Mouse (Mus musculus) MEL-GATA-1-ER (cell line): Measurements from ENCODE around the gene Als2cl.

ENCODE experiments used
- DNase-seq: peaks from one replicate; pipeline ENCODE4 v3.0.0-alpha.2; 2012; ENCODE audit warnings: low read depth; ENCODE audit errors: extremely low read depth

The Als2cl gene

GRCm38 (mm10) chr9:110879998-110880561, 410 bp downstream of the Als2cl start, which contains the start of gene Tmie:
TSS of gene Tmie (minus strand) at chr9:110880113.
- no peak for DNase-seq

DNA sequence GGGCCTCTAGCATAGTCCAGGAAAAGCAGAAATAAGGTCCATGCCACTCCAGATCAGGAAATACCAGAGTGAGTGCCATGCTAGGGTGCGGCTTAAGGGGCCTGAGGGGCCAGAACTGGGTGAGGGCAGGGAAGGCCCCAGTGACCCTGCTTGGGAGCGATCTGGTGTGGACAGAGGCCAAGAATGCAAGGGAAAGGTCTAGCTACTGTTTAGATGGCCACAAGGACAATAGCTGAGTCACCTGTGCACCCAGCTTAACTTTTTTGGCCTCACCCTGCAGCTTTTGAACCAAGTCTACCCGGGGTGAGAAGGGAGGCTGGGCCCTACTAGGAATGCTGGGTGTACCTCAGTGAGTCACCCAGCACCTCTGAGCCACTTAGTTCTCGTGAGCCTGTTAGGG, 1.1 kb downstream of the Als2cl start:
- DNase-seq = no peak

DNA sequence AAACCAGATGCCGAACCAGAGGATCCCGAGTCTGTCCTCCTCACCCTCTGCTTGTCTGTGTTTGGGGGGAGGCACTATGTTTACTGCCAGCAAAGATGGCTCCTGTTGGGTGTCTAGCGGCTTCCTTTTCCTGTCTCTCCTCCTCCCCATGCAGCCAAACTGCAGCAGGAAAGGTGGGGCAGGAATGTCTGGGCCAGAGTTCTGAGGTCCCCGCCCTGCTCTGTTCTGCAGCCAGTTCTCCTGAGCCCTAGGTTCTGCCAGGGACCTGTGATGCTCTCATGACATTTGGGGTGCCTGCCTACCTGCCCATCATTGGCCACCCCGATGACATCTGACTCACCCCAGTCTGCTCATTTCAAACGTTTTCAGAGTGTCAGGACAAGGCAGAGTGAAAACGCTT, 2.3 kb downstream of the Als2cl start:
- no peak for DNase-seq

- DNase-seq = no peak
These were observed 8.0 kb downstream of the Als2cl start for GRCm38 (mm10) chr9:110887388-110888303.

DNA sequence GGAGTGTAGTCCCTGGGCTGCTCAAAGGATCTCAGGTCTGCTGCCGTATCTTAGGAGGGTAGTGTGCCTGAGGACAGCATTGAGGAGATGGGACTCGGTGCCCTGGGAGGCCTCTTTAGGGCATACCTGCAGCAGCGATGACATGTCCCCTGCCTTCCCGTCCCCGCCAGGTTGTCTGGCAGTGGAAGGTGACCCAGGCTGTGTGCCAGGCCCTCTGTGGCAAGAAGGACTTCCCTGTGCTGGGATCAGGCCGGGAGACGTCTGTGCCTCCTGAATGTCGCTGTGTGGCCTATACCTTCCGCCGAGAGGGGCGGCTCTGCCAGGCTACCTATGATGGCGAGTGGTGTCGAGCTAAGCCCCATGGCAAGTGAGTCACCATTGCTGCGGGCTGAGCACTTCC, 9.3 kb downstream of the Als2cl start:
- no peak for DNase-seq

GRCm38 (mm10) chr9:110890026-110890783, 10.5 kb downstream of the Als2cl start:
- DNase-seq = no peak

DNA sequence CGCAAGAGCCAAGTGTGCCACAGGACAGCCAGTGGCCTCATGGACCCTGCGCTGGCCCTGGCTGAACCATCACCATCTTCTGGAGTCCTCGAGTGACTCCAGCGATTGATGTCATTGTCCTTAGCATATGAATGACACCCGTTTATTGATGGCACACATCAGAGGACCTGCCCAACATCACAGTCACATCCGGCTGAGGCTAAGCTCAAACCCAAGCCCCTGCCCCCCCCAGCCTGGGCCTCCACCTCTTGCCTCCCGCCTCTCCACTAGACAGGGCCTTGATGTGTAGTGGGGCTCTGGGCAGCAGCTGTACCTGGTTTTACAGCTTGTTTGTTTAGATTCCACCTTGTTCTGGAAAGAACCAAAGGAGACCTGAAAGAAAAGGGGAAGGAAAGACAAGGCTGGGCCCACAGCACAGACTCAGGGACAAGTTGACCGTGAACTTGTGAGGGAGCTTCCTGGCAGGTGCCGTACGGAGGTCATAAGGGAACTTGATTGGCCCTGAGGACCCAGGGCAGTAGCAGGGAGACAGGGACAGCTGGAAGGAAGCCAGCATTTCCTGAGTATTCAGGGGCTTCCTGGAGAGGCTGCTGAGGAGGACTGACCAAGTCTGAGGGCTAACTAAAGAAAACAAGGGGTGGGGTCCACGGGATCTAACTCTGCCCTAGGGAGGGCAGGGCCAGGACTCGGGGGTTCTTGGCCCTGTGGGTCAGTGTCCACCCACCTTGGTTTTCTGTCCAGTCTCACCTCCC, 11.6 kb downstream of the Als2cl start:
- no peak for DNase-seq

DNA sequence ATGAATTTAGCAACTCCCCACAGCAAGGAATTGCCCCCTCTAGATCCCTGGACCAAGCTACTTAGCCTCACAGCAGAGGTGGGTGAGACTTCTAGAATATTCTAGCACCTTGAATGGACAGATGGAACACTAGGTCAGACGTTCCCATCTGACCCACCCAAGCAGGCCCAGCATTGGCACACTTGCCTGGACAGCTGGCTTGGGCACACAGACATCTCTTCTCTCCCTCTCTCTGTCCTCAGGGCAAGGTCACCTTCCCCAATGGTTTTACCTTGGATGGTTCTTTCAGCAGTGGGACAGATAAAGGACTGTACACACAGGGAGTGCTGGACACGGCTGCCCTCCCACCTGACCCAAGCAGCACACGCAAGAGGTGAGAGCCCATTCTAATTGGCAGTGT, 12.9 kb downstream of the Als2cl start:
- no peak for DNase-seq

- no peak for DNase-seq
These were observed 13.8 kb downstream of the Als2cl start for GRCm38 (mm10) chr9:110893429-110893828.

GRCm38 (mm10) chr9:110895507-110895906, 15.8 kb downstream of the Als2cl start:
- no peak for DNase-seq

DNA sequence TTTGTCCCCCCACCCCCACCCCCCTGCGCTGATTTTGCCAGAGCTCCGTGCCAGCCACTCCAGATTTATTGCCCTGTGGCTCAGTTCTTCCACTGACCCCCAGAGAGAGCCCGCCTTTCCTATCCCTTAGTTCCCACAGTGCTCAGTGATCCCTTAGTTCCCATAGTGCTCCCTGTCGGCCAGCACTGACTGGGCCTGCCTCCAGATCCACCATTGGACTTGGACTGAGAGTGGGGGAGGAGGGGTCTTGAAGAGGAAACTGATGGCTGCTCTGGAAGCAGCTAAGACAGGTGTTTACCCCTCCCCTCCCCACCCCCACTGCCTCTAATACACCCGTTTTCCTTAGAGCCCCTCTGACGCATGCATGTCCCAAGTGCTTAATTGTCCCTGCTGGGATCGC, 16.3 kb downstream of the Als2cl start:
- no peak for DNase-seq

DNA sequence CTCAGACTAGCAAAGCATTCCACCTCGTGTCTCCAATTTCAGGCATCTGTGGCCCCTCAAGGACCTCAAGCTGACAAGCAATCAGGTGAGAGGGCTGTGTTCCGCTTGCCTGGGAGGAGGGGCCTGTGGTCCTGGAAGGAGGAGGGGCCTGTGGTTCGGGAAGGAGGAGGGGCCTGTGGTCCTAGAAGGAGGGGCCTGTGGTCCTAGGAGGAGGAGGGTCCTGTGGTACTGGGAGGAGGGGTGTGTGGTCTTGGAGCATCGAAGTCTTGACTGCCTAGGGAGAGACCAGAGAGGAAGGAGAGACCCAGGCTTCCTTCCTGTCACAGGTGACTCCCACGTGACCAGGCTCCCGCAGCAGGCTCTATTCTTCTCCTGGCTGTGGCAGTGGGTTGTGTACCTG, 16.9 kb downstream of the Als2cl start:
- no peak for DNase-seq

DNA sequence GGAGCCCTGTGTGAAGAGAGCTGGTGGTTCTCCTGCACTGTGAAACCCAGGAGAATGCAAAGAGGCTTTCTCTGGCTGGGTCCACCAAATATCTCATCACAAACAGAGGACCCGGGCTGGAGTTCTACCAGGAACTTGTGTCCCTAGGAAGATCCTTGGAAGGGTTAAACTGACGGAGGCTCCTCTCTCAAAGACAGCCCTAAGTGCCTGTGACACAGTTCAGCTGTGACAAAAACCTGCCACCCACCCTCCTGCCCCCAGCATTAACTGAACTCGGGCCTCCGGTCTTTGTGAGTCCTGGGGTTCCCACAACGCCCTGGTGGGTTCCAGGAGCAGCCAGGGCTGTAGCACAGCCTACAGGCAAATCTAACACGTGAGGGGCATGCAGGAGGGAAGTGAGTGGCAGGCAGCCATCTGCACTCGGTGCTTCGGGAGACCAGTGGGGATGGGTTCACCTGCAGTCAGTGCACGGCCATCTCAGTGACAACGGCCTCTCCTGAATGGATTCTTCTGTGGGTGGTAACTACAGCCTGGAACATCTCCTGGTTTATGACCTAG, 19.9 kb downstream of the Als2cl start:
- DNase-seq = no peak

GRCm38 (mm10) chr9:110901204-110901603, 21.5 kb downstream of the Als2cl start:
- no peak for DNase-seq

GRCm38 (mm10) chr9:110902271-110902670, 22.6 kb downstream of the Als2cl start:
- DNase-seq = no peak

DNA sequence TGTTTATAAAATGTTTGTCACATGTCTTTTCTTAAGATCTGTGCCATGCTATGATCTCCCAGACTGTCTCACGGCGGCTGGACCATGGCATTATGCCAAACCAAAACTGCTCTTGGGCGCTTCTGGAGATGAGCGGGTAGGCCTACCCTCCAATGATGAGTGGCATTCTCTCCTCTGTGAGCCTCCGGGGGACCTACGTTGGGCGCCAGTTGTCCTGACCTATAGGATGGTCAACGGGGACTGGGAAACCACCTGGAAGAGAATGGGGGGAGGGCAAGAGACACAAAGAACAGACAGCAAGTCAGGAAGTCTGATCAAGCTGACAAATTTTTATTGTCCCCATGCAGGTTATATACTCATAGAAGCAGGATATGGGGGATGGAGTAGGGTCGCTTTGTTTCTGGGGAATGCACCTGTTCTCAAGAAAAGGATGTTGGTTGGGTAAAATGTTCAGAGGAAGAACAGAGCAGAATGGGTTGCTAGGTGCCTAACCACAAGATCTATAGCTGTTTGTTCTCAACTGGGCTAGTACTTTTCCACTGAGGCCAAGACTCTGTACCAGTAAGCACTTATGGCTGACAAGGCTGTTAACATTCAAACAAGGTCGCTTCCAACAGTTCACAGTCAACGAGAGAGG, 27.6 kb downstream of the Als2cl start:
- DNase-seq = no peak

GRCm38 (mm10) chr9:110907838-110908630, 28.4 kb downstream of the Als2cl start:
- DNase-seq = no peak

DNA sequence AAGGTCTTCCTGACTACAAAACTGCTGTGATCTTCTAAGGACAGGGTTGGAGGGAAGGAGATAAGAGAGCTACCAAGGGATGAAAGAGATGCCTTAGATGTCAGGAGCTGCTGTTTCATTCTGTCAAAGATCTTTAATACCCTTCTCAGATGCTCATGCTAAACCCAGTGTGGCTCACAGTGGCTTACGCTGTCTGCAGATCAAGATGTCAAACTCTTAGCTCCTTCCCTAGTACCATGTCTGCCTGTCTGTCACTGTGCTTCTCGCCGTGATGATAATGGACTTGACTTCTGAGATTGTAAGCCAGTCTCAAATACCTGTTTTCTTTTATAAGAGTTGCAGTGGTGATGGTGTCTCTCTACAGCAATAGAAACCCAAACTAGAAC, 29.0 kb downstream of the Als2cl start:
- DNase-seq = no peak

DNA sequence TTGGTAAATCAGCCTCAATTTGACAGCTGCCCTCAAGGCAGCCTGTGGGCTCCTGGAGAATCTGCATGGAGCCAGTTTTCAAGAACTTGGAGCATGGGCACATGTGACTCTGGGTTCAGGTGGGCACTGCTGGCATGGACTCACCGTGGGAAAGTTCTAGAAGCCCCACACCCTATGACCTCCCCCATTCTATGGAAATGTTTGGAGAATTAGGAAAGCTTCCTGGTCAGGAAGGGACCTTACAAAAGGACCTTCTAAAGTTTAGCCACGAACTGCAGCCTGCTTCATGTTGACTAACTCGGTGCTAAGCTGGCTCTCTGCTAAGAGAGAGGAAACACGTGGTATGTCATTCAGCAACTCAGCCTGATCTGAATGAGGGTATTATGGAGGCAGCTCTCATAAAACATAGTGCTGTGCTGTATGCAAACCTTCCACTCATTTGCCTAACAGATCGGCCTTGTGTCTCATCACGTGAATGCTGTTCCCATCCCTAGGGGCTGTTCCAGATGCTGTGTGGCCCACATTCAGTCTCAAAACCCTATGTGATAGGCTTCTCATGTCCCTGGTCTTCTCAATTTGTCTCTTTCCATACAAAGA, 29.8 kb downstream of the Als2cl start:
- no peak for DNase-seq
